Mouse (Mus musculus): ENCODE data around the gene Rsl24d1. TPM values are rescaled to one million over a fixed set of nuclear protein-coding genes. Genes with fewer than 3 reads are reported as not detected.

The Rsl24d1 gene
- total RNA-seq, 2 experiments from 2014 or later, result 22.6 to 42.3 TPM

Other genes with a start within 250 kb of the Rsl24d1 start
- gene Pygo1, start 187.8 kb upstream of the Rsl24d1 start, total RNA-seq (2015; ENCODE audit: low replicate concordance), result not detected in 2 replicates
- gene Pygo1, start 187.8 kb upstream of the Rsl24d1 start, total RNA-seq (2017; ENCODE audit: low replicate concordance), result not detected in 2 replicates
- gene Dyx1c1, start 154.6 kb upstream of the Rsl24d1 start, total RNA-seq (2015; ENCODE audit: low replicate concordance), result not detected in 2 replicates
- not detected in 2 replicates for gene Dyx1c1, start 154.6 kb upstream of the Rsl24d1 start, total RNA-seq (2017; ENCODE audit: low replicate concordance)
- not detected in 2 replicates for gene Gm44503, start 154.6 kb upstream of the Rsl24d1 start, total RNA-seq (2015; ENCODE audit: low replicate concordance)
- not detected in 2 replicates for gene Gm44503, start 154.6 kb upstream of the Rsl24d1 start, total RNA-seq (2017; ENCODE audit: low replicate concordance)
- gene Ccpg1os, start 128.0 kb upstream of the Rsl24d1 start, total RNA-seq (2015; ENCODE audit: low replicate concordance), result 2.5 TPM in 1 of 2 replicates, not detected in the other
- 0.77 TPM in 1 of 2 replicates, not detected in the other for gene Ccpg1os, start 128.0 kb upstream of the Rsl24d1 start, total RNA-seq (2017; ENCODE audit: low replicate concordance)
- 13.8 and 30.6 TPM in 2 replicates for gene Ccpg1, start 128.0 kb upstream of the Rsl24d1 start, total RNA-seq (2015; ENCODE audit: low replicate concordance)
- gene Ccpg1, start 128.0 kb upstream of the Rsl24d1 start, total RNA-seq (2017; ENCODE audit: low replicate concordance), result 24.9 and 34.5 TPM in 2 replicates
- gene Pigb, start 73.0 kb upstream of the Rsl24d1 start, total RNA-seq (2015; ENCODE audit: low replicate concordance), result 6.8 and 14.7 TPM in 2 replicates
- gene Pigb, start 73.0 kb upstream of the Rsl24d1 start, total RNA-seq (2017; ENCODE audit: low replicate concordance), result 0.83 and 1.0 TPM in 2 replicates
- gene Rab27a, start 68.6 kb upstream of the Rsl24d1 start, total RNA-seq (2015; ENCODE audit: low replicate concordance), result 10.5 and 12.3 TPM in 2 replicates
- 12.2 and 13.2 TPM in 2 replicates for gene Rab27a, start 68.6 kb upstream of the Rsl24d1 start, total RNA-seq (2017; ENCODE audit: low replicate concordance)
- not detected in 2 replicates for gene Khdc3, start 11.6 kb upstream of the Rsl24d1 start, total RNA-seq (2015; ENCODE audit: low replicate concordance)
- gene Khdc3, start 11.6 kb upstream of the Rsl24d1 start, total RNA-seq (2017; ENCODE audit: low replicate concordance), result not detected in 2 replicates
- gene Gm20509, start 11.0 kb upstream of the Rsl24d1 start, total RNA-seq (2015; ENCODE audit: low replicate concordance), result not detected in 2 replicates
- not detected in 2 replicates for gene Gm20509, start 11.0 kb upstream of the Rsl24d1 start, total RNA-seq (2017; ENCODE audit: low replicate concordance)

Data from erythroid progenitor cell, adult 5-6 weeks (primary cell).